Mouse (Mus musculus): ENCODE measurements around the gene Slc48a1.

DNA sequence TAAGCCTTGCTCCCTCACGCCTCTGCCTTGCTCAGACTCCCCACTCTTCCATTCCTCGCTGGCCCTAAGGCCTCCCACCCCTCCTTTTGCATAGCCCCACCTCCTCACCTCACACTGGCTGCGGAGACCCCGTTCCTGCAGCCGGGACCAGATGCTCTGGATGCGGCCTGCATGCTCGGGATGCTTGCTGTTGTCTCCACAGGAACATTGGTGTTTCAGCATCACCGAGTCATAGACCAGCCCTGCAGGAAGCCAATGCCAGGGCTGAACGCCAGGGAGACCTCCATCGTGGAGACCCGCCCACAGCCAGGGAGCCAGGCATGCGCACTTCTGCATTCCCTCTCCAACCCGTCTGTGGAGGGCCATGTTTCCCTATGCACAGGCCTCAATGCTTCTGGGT is 24.3 kb downstream of the Slc48a1 start:
- TF ChIP-seq TCF12 (IDR thresholded peaks at IDR 0.05; ENCODE audit: low read depth, low read length) (no peak), USF2 (IDR thresholded peaks at IDR 0.05; ENCODE audit: borderline replicate concordance in 1 of 2, insufficient read depth in 1 of 2, low read depth in 1 of 2, low read length in 2 of 2) (no peak), CTCF (IDR thresholded peaks at IDR 0.05 in 2 of 3, conservative IDR thresholded peaks at IDR 0.05 in 1 of 3; ENCODE audit: control insufficient read depth in 1 of 3, insufficient read depth in 1 of 3, low read depth in 2 of 3, low read length in 3 of 3, poor library complexity in 1 of 3, severe bottlenecking in 1 of 3) (no peak), POLR2AphosphoS2 (IDR thresholded peaks at IDR 0.05; ENCODE audit: low read length) (no peak), SMC3 (IDR thresholded peaks at IDR 0.05; ENCODE audit: low read depth, low read length) (no peak)

Measured in MEL (cell line).